Mouse (Mus musculus) ES-E14 (cell line): ENCODE measurements around the gene Slc36a2.

Source experiments
- CHD2 ChIP-seq: IDR thresholded peaks from 2 replicates; pipeline ENCODE4 v1.6.1; 2014; ENCODE audit warnings: mild to moderate bottlenecking, low read depth, low read length, inconsistent platforms
- HCFC1 ChIP-seq: IDR thresholded peaks from 2 replicates; pipeline ENCODE4 v1.6.1; 2012; ENCODE audit warnings: low read length, inconsistent platforms, borderline replicate concordance; ENCODE audit not compliant: insufficient read depth
- MAFK ChIP-seq: IDR thresholded peaks from 2 replicates; pipeline ENCODE4 v1.6.1; 2014; ENCODE audit warnings: mild to moderate bottlenecking, low read depth, low read length, inconsistent platforms; ENCODE audit not compliant: insufficient read depth
- ZC3H11A ChIP-seq: IDR thresholded peaks from 2 replicates; pipeline ENCODE4 v1.6.1; 2012; ENCODE audit warnings: low read depth, mild to moderate bottlenecking, inconsistent platforms, low read length, borderline replicate concordance
- ZNF384 ChIP-seq: IDR thresholded peaks from 2 replicates; pipeline ENCODE4 v1.6.1; 2012; ENCODE audit warnings: low read depth, low read length, inconsistent platforms

- TF ChIP-seq ZC3H11A: no peak
- no peak for TF ChIP-seq HCFC1
- TF ChIP-seq CHD2: no peak
- TF ChIP-seq ZNF384: no peak
- TF ChIP-seq MAFK: no peak
Measured at GRCm38 (mm10) chr11:55216830-55217229, 32.0 kb upstream of the Slc36a2 start.
